Mouse (Mus musculus): ENCODE data around the gene Rbm44.

Rbm44 gene

GRCm38 (mm10) chr1:91209785-91210184 lies 64.9 kb downstream of the Rbm44 start:
- DNase-seq (ENCODE audit: low spot score in 2 of 2): peak in 1 of 2 experiments; percentile 69

GRCm38 (mm10) chr1:91211099-91211498 lies 66.2 kb downstream of the Rbm44 start:
- DNase-seq (ENCODE audit: low spot score in 2 of 2): peak in 1 of 2 experiments; percentile 45

- no peak for DNase-seq (ENCODE audit: low spot score in 2 of 2)
Observed at GRCm38 (mm10) chr1:91211591-91212008, 66.7 kb downstream of the Rbm44 start.

DNA sequence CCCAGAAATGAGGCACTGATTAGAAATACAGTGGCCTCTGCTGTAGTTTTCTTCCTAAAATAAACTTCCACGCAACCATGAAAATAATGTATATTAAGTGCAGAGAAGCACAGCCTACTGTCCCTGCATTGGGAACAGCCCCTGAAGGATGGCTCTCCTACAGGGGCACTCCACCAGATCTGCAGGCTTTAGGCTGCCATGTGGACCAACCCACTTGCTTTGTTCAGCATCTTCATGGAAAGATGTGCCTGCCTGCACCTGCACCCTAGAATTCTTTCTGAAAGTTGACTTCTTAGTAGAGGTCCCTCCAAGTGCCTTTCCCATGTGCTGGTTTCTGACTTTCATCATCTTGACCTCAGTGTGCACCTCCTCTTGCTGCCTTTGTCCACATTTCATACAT lies 70.4 kb downstream of the Rbm44 start:
- DNase-seq (ENCODE audit: low spot score in 2 of 2): no peak

DNA sequence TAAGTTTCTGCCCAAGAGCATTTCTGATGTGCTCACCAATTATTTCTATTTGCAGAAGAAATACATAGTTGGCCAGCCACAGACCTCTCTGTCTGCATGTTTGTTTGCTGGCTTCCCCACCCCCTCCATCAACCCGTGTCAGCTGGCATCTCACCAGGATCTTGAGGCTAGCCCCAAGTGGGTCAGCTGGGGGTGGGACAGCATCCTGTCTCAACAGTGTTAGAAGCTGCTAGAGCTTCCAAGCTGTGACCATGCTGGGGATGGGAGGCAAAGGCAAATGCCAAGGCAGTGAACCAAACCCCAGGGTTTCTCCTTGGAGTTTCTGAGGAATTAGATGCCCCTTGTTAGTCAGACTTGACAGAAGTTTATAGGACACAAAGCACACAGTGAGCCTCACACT lies 71.1 kb downstream of the Rbm44 start:
- DNase-seq (ENCODE audit: low spot score in 2 of 2): no peak

DNA sequence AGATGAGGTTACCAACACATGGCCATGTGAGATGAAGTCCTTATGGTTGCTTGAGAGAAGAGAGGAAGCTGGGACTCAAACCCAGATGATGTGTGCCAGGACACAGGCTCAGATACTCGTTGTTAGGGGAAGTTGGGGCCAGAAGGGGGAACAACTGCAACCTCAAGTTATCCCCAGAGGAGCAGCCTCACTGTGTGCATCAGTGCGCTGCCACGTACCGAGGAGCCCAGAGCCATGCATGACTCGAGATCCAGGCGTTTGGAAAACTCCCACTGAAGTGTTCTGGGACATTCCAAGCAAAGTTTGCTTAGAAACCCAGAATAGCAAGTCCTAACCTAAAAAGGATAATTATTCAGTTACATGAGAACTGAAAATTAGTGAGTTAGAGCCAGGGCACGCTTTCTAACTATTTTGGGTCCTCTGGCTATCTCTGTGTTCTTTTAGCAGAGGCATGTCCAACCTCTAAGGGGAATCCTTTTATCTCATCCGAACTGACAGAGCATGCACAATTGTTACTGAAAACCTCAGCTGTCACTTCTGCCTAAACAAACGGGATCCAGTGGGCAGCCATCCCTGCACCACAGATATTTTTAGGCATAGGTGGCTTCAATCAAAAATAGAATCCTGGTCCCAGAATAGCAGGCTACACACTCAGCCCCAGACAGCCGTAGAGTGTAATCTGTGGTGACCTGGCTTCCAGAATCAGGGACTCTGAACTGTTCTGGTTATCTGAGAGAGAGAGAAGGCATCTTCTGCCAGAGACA lies 71.8 kb downstream of the Rbm44 start:
- DNase-seq (ENCODE audit: low spot score in 2 of 2): no peak

DNA sequence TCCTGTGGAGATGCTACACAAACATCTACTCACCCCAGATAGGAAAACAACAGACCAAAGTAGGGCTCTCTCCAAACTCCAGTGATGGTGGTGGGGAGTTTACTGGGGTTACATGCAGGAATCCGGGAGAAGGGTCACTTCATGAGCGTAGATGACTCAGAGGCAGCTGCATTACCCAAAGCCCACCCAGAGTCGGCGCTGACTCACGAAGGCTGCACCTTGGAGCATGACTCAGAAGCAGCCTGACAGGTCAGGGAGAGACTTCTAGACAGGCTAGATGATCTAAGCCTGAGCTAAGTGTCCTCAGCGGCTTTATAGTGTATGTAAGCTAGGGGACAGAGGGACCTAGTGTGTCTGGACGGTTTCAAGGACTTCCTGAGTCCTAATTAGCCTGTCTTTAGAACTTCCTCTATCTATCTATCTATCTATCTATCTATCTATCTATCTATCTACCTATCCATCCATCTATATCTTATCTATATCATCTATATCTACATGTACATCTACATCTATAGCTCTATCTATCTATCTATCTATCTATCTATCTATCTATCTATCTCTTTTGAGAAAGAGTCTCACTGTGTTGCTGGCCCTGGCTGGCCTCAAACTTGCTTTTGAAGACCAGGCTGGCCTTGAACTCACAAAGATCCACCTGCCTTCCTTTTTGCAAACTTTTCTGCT lies 74.9 kb downstream of the Rbm44 start:
- peak in 1 of 2 experiments; percentile 10 for DNase-seq (ENCODE audit: low spot score in 2 of 2)

DNA sequence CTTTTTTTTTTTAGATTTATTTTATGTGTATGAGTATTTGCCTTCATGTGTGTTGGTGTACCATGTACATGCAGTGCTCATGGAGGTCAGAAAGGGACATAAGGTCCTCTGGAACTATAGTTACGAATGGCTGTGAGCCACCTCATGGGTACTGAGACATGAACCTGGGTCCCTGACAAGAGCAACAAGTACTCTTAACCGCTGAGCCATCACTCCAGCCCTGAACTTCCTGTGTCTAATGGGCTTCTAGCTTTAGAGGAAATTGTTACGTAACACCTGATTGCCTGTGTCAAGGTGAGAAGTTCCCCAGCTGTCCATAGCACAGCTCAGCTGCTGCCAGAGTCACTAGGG lies 75.4 kb downstream of the Rbm44 start:
- no peak for DNase-seq (ENCODE audit: low spot score in 2 of 2)
